Mouse (Mus musculus) E14TG2a.4 (cell line): ENCODE data around the gene Wdr90.

Experiments
- CTCF ChIP-seq: conservative IDR thresholded peaks from 2 replicates; pipeline ENCODE4 v1.5.1; 2014; ENCODE audit warnings: low read length
- NANOG ChIP-seq: IDR thresholded peaks from 2 replicates; pipeline ENCODE4 v1.6.1; 2014; ENCODE audit warnings: borderline replicate concordance, low read length, mixed read lengths

DNA sequence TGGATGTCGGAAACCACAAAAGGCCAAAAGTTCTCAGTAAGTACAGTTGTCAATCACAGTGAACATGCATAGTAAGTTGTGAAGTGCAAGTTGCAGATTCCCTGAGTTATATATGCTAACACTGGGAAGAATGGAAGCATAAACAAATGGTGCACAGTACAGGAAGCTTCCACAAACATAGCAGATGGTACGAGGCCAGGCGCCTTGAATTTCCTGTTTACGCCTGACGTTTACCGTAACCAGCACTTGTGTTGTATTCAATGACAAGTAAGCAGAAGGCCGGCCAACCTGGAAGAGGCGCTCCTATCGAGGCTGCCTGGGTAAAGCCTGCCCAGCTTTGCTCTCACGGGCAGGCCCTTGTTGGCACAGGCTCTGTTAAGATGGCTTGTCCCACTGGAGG is 26.2 kb upstream of the Wdr90 start:
- TF ChIP-seq CTCF (no peak), NANOG (no peak)
